Mouse (Mus musculus) myocyte (in vitro differentiated cells): ENCODE measurements around the gene Mxd3. TPM values are rescaled to one million over a fixed set of nuclear protein-coding genes. Genes with fewer than 3 reads are reported as not detected.

Experiments used
- H3K27me3 ChIP-seq: one replicate; pipeline ENCODE4 v1.6.1; 2011; ENCODE audit not compliant: control insufficient read depth, insufficient read depth, insufficient read length
- H3K36me3 ChIP-seq: one replicate; pipeline ENCODE4 v1.6.1; 2011; ENCODE audit not compliant: control insufficient read depth, insufficient read depth
- H3K4me2 ChIP-seq: one replicate; pipeline ENCODE4 v1.6.1; 2011; ENCODE audit warnings: low read depth, control low read depth
- H3K4me3 ChIP-seq: one replicate; pipeline ENCODE4 v1.5.1; 2011; ENCODE audit warnings: mild to moderate bottlenecking, control low read depth, moderate library complexity
- H3K79me2 ChIP-seq: one replicate; pipeline ENCODE4 v1.6.1; 2011; ENCODE audit not compliant: control insufficient read depth, insufficient read depth
- H3ac ChIP-seq: one replicate; pipeline ENCODE4 v1.6.1; 2011; ENCODE audit not compliant: control insufficient read depth, insufficient read length
- CEBPB ChIP-seq: IDR thresholded peaks from 2 replicates; pipeline ENCODE4 v1.6.1; 2011; ENCODE audit warnings: mild to moderate bottlenecking, moderate library complexity; ENCODE audit not compliant: poor library complexity, insufficient read depth, severe bottlenecking
- E2F4 ChIP-seq: IDR thresholded peaks from one replicate; pipeline ENCODE4 v1.6.1; 2011; ENCODE audit warnings: mild to moderate bottlenecking, control low read depth, moderate library complexity; ENCODE audit not compliant: insufficient read depth
- MAX ChIP-seq: IDR thresholded peaks from one replicate; pipeline ENCODE4 v1.6.1; 2011; ENCODE audit warnings: low read depth, mild to moderate bottlenecking, control low read depth
- MYOD1 ChIP-seq, 3 experiments: IDR thresholded peaks; one replicate each; pipeline ENCODE4 v1.6.1; 2011; ENCODE audit warnings: control low read depth in 2 of 3, low read depth in 2 of 3, mild to moderate bottlenecking in 2 of 3, moderate library complexity in 1 of 3; ENCODE audit not compliant: insufficient read length in 2 of 3, control insufficient read depth in 1 of 3
- MYOG ChIP-seq, 3 experiments: IDR thresholded peaks; one replicate each; pipeline ENCODE4 v1.6.1; 2011; ENCODE audit warnings: control low read depth in 2 of 3, low read depth in 2 of 3, mild to moderate bottlenecking in 2 of 3; ENCODE audit not compliant: insufficient read length in 2 of 3, control insufficient read depth in 1 of 3, insufficient read depth in 1 of 3
- POLR2A ChIP-seq: IDR thresholded peaks from one replicate; pipeline ENCODE4 v1.6.1; 2011; ENCODE audit warnings: low read depth, mild to moderate bottlenecking, control low read depth, moderate library complexity; ENCODE audit not compliant: insufficient read length
- POLR2AphosphoS2 ChIP-seq: IDR thresholded peaks from one replicate; pipeline ENCODE4 v1.6.1; 2011; ENCODE audit warnings: low read depth, control low read depth; ENCODE audit not compliant: insufficient read length
- REST ChIP-seq: IDR thresholded peaks from one replicate; pipeline ENCODE4 v1.6.1; 2011; ENCODE audit warnings: mild to moderate bottlenecking, control low read depth, moderate library complexity; ENCODE audit not compliant: insufficient read depth, insufficient read length
- SRF ChIP-seq: IDR thresholded peaks from one replicate; pipeline ENCODE4 v1.6.1; 2011; ENCODE audit warnings: low read depth; ENCODE audit not compliant: control insufficient read depth, insufficient read length
- TCF12 ChIP-seq: IDR thresholded peaks from one replicate; pipeline ENCODE4 v1.6.1; 2011; ENCODE audit warnings: mild to moderate bottlenecking, control low read depth; ENCODE audit not compliant: poor library complexity, insufficient read depth, severe bottlenecking
- TCF3 ChIP-seq: IDR thresholded peaks from one replicate; pipeline ENCODE4 v1.6.1; 2011; ENCODE audit warnings: low read depth, control low read depth; ENCODE audit not compliant: insufficient read length
- USF1 ChIP-seq: IDR thresholded peaks from one replicate; pipeline ENCODE4 v1.6.1; 2011; ENCODE audit warnings: low read depth, mild to moderate bottlenecking, control low read depth, moderate library complexity
- polyA plus RNA-seq: library from polyadenylated mRNA; unstranded; fragments of >200 nt; fragmentation: generic; extraction: Trizol; gene quantifications from one replicate; pipeline ENCODE4 v1.2.1, GENCODE M21; 2012; ENCODE audit warnings: missing spikeins

Gene Mxd3
- polyA plus RNA-seq, 1 experiment = 17.0 TPM

GRCm38 (mm10) chr13:55368401-55368800 is 38.8 kb upstream of the Mxd3 start:
- Histone ChIP-seq H3K4me3 (no peak overlapping the region), H3ac (no peak overlapping the region), H3K79me2 (no peaks in the 10 kb centered on the region), H3K4me2 (no peak overlapping the region), H3K27me3 (peaks cover 13% of the 10 kb centered on the region), H3K36me3 (no peaks in the 10 kb centered on the region)
- TF ChIP-seq USF1 (no peak), E2F4 (no peak), MYOG (IDR thresholded peaks at IDR 0.05; ENCODE audit: control insufficient read depth in 1 of 3, insufficient read depth in 1 of 3, insufficient read length in 2 of 3, low read depth in 2 of 3) (no peak), TCF12 (no peak), TCF3 (no peak), POLR2A (no peak), POLR2AphosphoS2 (no peak), MAX (no peak)

GRCm38 (mm10) chr13:55362453-55363060 is 32.9 kb upstream of the Mxd3 start, which contains the start of gene Lman2:
Gene Lman2, minus strand, starts transcription at chr13:55362783.
- Histone ChIP-seq H3K79me2 (peaks cover 47% of the 10 kb centered on the region), H3ac (peak within 1 kb of the TSS; percentile 20), H3K4me2 (peak within 1 kb of the TSS; percentile 86), H3K27me3 (peaks cover 7% of the 10 kb centered on the region), H3K36me3 (peaks cover 10% of the 10 kb centered on the region), H3K4me3 (peak within 1 kb of the TSS; percentile 70)
- TF ChIP-seq POLR2A = peak; percentile 49
- TF ChIP-seq MAX = no peak
- no peak for TF ChIP-seq MYOG (IDR thresholded peaks at IDR 0.05; ENCODE audit: control insufficient read depth in 1 of 3, insufficient read depth in 1 of 3, insufficient read length in 2 of 3, low read depth in 2 of 3)
- TF ChIP-seq REST = no peak
- TF ChIP-seq POLR2AphosphoS2 = peak; percentile 20
- TF ChIP-seq CEBPB = no peak
- TF ChIP-seq SRF = peak; percentile 41
- no peak for TF ChIP-seq MYOD1 (IDR thresholded peaks at IDR 0.05; ENCODE audit: control insufficient read depth in 1 of 3, insufficient read length in 2 of 3, low read depth in 2 of 3)
- no peak for TF ChIP-seq TCF3
- peak; percentile 38 for TF ChIP-seq E2F4
- no peak for TF ChIP-seq USF1
- no peak for TF ChIP-seq TCF12

GRCm38 (mm10) chr13:55361974-55362452 is 32.4 kb upstream of the Mxd3 start:
- Histone ChIP-seq H3K4me2 (peak overlapping the region; percentile 86), H3K36me3 (peaks cover 12% of the 10 kb centered on the region), H3K4me3 (peak overlapping the region; percentile 70), H3K79me2 (peaks cover 52% of the 10 kb centered on the region), H3ac (peak overlapping the region; percentile 20), H3K27me3 (peaks cover 7% of the 10 kb centered on the region)
- no peak for TF ChIP-seq MAX
- TF ChIP-seq MYOG (IDR thresholded peaks at IDR 0.05; ENCODE audit: control insufficient read depth in 1 of 3, insufficient read depth in 1 of 3, insufficient read length in 2 of 3, low read depth in 2 of 3) = peak in 1 of 3 experiments; percentile 54
- peak; percentile 7 to 94 (median 88) for TF ChIP-seq MYOD1 (IDR thresholded peaks at IDR 0.05; ENCODE audit: control insufficient read depth in 1 of 3, insufficient read length in 2 of 3, low read depth in 2 of 3)

GRCm38 (mm10) chr13:55361145-55361544 is 31.5 kb upstream of the Mxd3 start:
- Histone ChIP-seq H3K4me3 (peak overlapping the region; percentile 70), H3K36me3 (peaks cover 20% of the 10 kb centered on the region), H3K79me2 (peaks cover 61% of the 10 kb centered on the region), H3ac (no peak overlapping the region), H3K4me2 (peak overlapping the region; percentile 86), H3K27me3 (peaks cover 7% of the 10 kb centered on the region)
- no peak for TF ChIP-seq MYOD1 (IDR thresholded peaks at IDR 0.05; ENCODE audit: control insufficient read depth in 1 of 3, insufficient read length in 2 of 3, low read depth in 2 of 3)
- no peak for TF ChIP-seq CEBPB
- TF ChIP-seq SRF = no peak
- no peak for TF ChIP-seq MAX
- TF ChIP-seq MYOG (IDR thresholded peaks at IDR 0.05; ENCODE audit: control insufficient read depth in 1 of 3, insufficient read depth in 1 of 3, insufficient read length in 2 of 3, low read depth in 2 of 3) = no peak
- no peak for TF ChIP-seq USF1
- TF ChIP-seq POLR2A = no peak
- no peak for TF ChIP-seq POLR2AphosphoS2
- TF ChIP-seq REST = no peak
- TF ChIP-seq E2F4 = no peak
- TF ChIP-seq TCF3 = no peak
- TF ChIP-seq TCF12 = no peak

- no peaks in the 10 kb centered on the region for H3K27me3 ChIP-seq
- H3K4me3 ChIP-seq = no peak overlapping the region
- TF ChIP-seq MYOD1 (IDR thresholded peaks at IDR 0.05; ENCODE audit: control insufficient read depth in 1 of 3, insufficient read length in 2 of 3, low read depth in 2 of 3) (no peak), TCF3 (no peak), POLR2AphosphoS2 (no peak), POLR2A (no peak), TCF12 (no peak), USF1 (no peak), MYOG (IDR thresholded peaks at IDR 0.05; ENCODE audit: control insufficient read depth in 1 of 3, insufficient read depth in 1 of 3, insufficient read length in 2 of 3, low read depth in 2 of 3) (no peak), CEBPB (no peak), SRF (no peak), E2F4 (no peak), MAX (no peak), REST (no peak)
- no peaks in the 10 kb centered on the region for H3K79me2 ChIP-seq
- no peak overlapping the region for H3K4me2 ChIP-seq
- no peak overlapping the region for H3ac ChIP-seq
- peaks cover 34% of the 10 kb centered on the region for H3K36me3 ChIP-seq
These were observed 17.1 kb upstream of the Mxd3 start for GRCm38 (mm10) chr13:55346745-55347144.
